Mouse (Mus musculus) lung, embryonic 14.5 days (tissue): ENCODE results near the gene Fyn. TPM values are rescaled to one million over a fixed set of nuclear protein-coding genes. Genes with fewer than 3 reads are reported as not detected.

ENCODE experiments used
- ATAC-seq: fragments of 200-750 bp; cut with Nextera tagmentation; 2 replicates; pipeline ENCODE4 v1.8.0; 2017; ENCODE audit warnings: mild to moderate bottlenecking, moderate TSS enrichment, moderate library complexity; ENCODE audit not compliant: insufficient read depth
- DNase-seq: peaks from one replicate; pipeline ENCODE4 v3.0.0-alpha.2; 2015
- H3K27ac ChIP-seq: fragments of 300-500 bp; sonication (generic); 2 replicates; pipeline ENCODE4 v1.5.1; 2014; ENCODE audit warnings: low read depth, mild to moderate bottlenecking, moderate library complexity
- H3K27me3 ChIP-seq: fragments of 300-500 bp; sonication (generic); 2 replicates; pipeline ENCODE4 v1.6.1; 2014; ENCODE audit warnings: low read length, control low read depth; ENCODE audit not compliant: insufficient read depth
- H3K36me3 ChIP-seq: fragments of 300-500 bp; sonication (generic); 2 replicates; pipeline ENCODE4 v1.6.1; 2014; ENCODE audit warnings: control low read depth; ENCODE audit not compliant: insufficient read depth
- H3K4me1 ChIP-seq: fragments of 300-500 bp; sonication (generic); 2 replicates; pipeline ENCODE4 v1.6.1; 2014; ENCODE audit warnings: antibody characterized with exemption, control low read depth; ENCODE audit not compliant: insufficient read depth
- H3K4me2 ChIP-seq: fragments of 300-500 bp; sonication (generic); 2 replicates; pipeline ENCODE4 v1.6.1; 2014; ENCODE audit warnings: mild to moderate bottlenecking
- H3K4me3 ChIP-seq: fragments of 300-500 bp; sonication (generic); 2 replicates; pipeline ENCODE4 v1.5.1; 2014; ENCODE audit warnings: low read depth, low read length
- H3K9ac ChIP-seq: fragments of 300-500 bp; sonication (generic); 2 replicates; pipeline ENCODE4 v1.6.1; 2014
- H3K9me3 ChIP-seq: fragments of 300-500 bp; sonication (generic); 2 replicates; pipeline ENCODE4 v1.6.1; 2016; ENCODE audit warnings: low read depth, low read length, control low read depth
- CTCF ChIP-seq: IDR thresholded peaks from 2 replicates; pipeline ENCODE4 v1.5.1; 2016; ENCODE audit warnings: antibody characterized with exemption, low read depth
- WGBS: fragments of 180-500 bp; shearing (Covaris S2); extraction: QIAGEN DNeasy Blood & Tissue Kit; methylation state at CpG from one replicate; pipeline ENCODE4 v1.1.7; 2014; 5-methylcytosine and 5-hydroxymethylcytosine counted together
- polyA plus RNA-seq: library from polyadenylated mRNA; unstranded; fragments of >200 nt; fragmentation: Nextera tagmentation; extraction: Ambion mirVana; gene quantifications from 2 replicates; pipeline ENCODE4 v1.2.1, GENCODE M21; 2014

Fyn gene
- polyA plus RNA-seq, 1 experiment from 2014 or later: 30.3 TPM

DNA sequence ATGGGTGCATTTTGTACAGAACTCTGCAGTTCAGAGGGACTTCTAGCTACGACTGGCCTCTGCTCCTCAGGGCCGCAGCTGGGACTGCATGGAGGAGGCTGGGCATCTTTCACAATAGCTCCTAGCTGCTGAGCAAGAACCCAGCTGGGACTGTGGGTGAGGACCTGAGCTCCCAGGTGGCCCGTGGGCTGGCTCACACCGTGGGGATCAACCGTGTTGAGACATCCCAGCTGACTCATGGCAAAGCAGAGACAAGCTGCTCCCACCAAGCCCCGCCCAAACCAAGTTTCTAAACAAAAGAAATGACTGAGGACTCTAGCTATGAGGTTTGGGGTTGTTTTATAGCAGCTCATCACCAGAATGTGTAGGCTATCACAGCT lies 204.0 kb downstream of the Fyn start:
- H3K4me1 ChIP-seq: peaks cover 9% of the 10 kb centered on the region; the same call in 1 of the 2 replicates

GRCm38 (mm10) chr10:39576466-39576865 lies 207.8 kb downstream of the Fyn start:
- no peaks in the 10 kb centered on the region for H3K9me3 ChIP-seq
- ATAC-seq: no peak
- no peak for TF ChIP-seq CTCF
- H3K4me1 ChIP-seq: peaks cover 6% of the 10 kb centered on the region; the same call in 1 of the 2 replicates
- H3K27ac ChIP-seq: no peak overlapping the region
- H3K36me3 ChIP-seq: no peaks in the 10 kb centered on the region
- no peak overlapping the region for H3K4me2 ChIP-seq
- no peaks in the 10 kb centered on the region for H3K27me3 ChIP-seq
- DNase-seq: no peak
- H3K4me3 ChIP-seq: no peak overlapping the region
- no peak overlapping the region for H3K9ac ChIP-seq
- WGBS: 83% methylated on average over 6 of the region's 6 CpGs

More for the DNA sequence above, 204.0 kb downstream of the Fyn start:
- 35% methylated on average over 6 of the region's 6 CpGs for WGBS
- Histone ChIP-seq H3K27ac (no peak overlapping the region; the same call in 1 of the 2 replicates), H3K27me3 (no peaks in the 10 kb centered on the region), H3K9me3 (no peaks in the 10 kb centered on the region), H3K4me2 (no peak overlapping the region), H3K9ac (no peak overlapping the region), H3K4me3 (no peak overlapping the region), H3K36me3 (no peaks in the 10 kb centered on the region)
- ATAC-seq: peak; percentile 32; the same call in 1 of the 2 replicates
- TF ChIP-seq CTCF: no peak
- peak; percentile 34 for DNase-seq

DNA sequence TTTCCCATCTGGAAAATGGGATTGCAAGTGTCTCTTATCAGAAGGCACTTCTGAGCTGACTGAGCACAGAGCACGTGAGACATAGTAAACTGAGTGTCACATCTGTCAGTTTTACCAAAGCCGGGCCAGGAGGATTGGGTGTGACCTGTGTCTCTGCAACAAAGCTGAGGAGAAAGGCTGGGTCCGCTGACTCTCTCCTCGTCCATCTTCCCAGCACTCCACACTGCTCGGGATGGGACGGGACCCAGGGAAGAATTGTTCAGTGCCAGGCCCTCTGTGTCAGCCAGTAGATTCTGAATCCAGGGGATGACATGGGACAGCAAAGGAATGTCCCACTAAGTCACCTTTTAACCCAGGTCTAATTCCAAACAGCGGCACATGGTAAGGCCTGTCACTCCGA lies 211.8 kb downstream of the Fyn start:
- ATAC-seq (peak; percentile 83), DNase-seq (peak; percentile 71)
- Histone ChIP-seq H3K4me2 (no peak overlapping the region), H3K36me3 (no peaks in the 10 kb centered on the region), H3K27me3 (no peaks in the 10 kb centered on the region), H3K27ac (no peak overlapping the region), H3K9ac (no peak overlapping the region), H3K4me1 (peaks cover 6% of the 10 kb centered on the region; the same call in 1 of the 2 replicates), H3K9me3 (no peaks in the 10 kb centered on the region), H3K4me3 (no peak overlapping the region)
- 40% methylated on average over 8 of the region's 8 CpGs for WGBS
- TF ChIP-seq CTCF: no peak

DNA sequence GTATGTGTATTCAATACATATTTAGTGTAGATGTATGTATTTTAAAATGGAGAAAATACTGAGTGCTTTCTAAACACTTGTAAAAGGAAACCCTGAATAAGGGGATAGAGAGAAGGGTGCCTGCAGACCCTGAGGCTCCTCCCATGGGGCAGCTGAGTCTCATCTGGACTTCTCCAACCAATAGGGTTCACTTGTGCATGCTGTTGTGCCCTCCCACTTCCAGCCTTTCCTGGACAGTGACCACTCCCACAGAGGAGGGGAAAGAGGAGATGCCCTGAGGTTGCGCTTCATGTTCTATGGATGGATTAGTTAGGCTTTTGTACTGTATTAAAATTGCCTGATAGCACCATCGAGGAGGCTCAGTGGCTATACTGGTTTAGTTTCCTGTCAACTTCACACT lies 213.7 kb downstream of the Fyn start:
- H3K27ac ChIP-seq: no peak overlapping the region
- H3K9me3 ChIP-seq: no peaks in the 10 kb centered on the region
- TF ChIP-seq CTCF: no peak
- ATAC-seq: no peak
- no peaks in the 10 kb centered on the region for H3K36me3 ChIP-seq
- H3K4me2 ChIP-seq: no peak overlapping the region
- WGBS: 78% methylated on average over 2 of the region's 2 CpGs
- peaks cover 6% of the 10 kb centered on the region for H3K4me1 ChIP-seq
- H3K27me3 ChIP-seq: no peaks in the 10 kb centered on the region
- H3K9ac ChIP-seq: no peak overlapping the region
- no peak overlapping the region for H3K4me3 ChIP-seq
- DNase-seq: no peak

- Histone ChIP-seq H3K27ac (no peak overlapping the region), H3K4me1 (peaks cover 15% of the 10 kb centered on the region), H3K4me3 (no peak overlapping the region), H3K9ac (no peak overlapping the region), H3K4me2 (no peak overlapping the region), H3K27me3 (no peaks in the 10 kb centered on the region), H3K9me3 (no peaks in the 10 kb centered on the region), H3K36me3 (no peaks in the 10 kb centered on the region)
- WGBS: 88% methylated on average over 12 of the region's 12 CpGs
- no peak for TF ChIP-seq CTCF
- ATAC-seq: no peak
- no peak for DNase-seq
Observed at GRCm38 (mm10) chr10:39583718-39584117, 215.1 kb downstream of the Fyn start.

GRCm38 (mm10) chr10:39587290-39587925 lies 218.8 kb downstream of the Fyn start:
- H3K9ac ChIP-seq: no peak overlapping the region; the same call in 1 of the 2 replicates
- no peak overlapping the region for H3K4me3 ChIP-seq
- H3K4me2 ChIP-seq: no peak overlapping the region
- peak; percentile 78 for DNase-seq
- H3K4me1 ChIP-seq: peaks cover 9% of the 10 kb centered on the region; the same call in 1 of the 2 replicates
- peak; percentile 64 for ATAC-seq
- no peaks in the 10 kb centered on the region for H3K36me3 ChIP-seq
- no peaks in the 10 kb centered on the region for H3K9me3 ChIP-seq
- peak overlapping the region; percentile 45; the same call in 1 of the 2 replicates for H3K27ac ChIP-seq
- 45% methylated on average over 5 of the region's 5 CpGs for WGBS
- TF ChIP-seq CTCF: no peak
- H3K27me3 ChIP-seq: no peaks in the 10 kb centered on the region

- Histone ChIP-seq H3K9ac (no peak overlapping the region), H3K36me3 (0 out of 2 replicates have a peak, but pooled peaks cover under 1% of the 10 kb centered on the region), H3K27ac (no peak overlapping the region), H3K4me3 (no peak overlapping the region), H3K4me2 (no peak overlapping the region), H3K4me1 (peaks cover 9% of the 10 kb centered on the region; the same call in 1 of the 2 replicates), H3K27me3 (no peaks in the 10 kb centered on the region), H3K9me3 (peaks cover 4% of the 10 kb centered on the region)
- TF ChIP-seq CTCF: no peak
- 61% methylated on average over 8 of the region's 8 CpGs for WGBS
- ATAC-seq (no peak), DNase-seq (no peak)
Observed at GRCm38 (mm10) chr10:39587973-39588746, 219.5 kb downstream of the Fyn start.
